ENCODE assay signal across 11 mouse cellular contexts in genomic region chr7:65513451-65514179, GRCm38 (mm10). TPM values are rescaled to one million over a fixed set of nuclear protein-coding genes. Genes with fewer than 3 reads are reported as not detected.
DNase-seq lines count a peak whose midpoint lies in the region; ATAC-seq lines count a peak whose summit lies in the region.
"Had no signal": no experiment of that assay in that cellular context is flagged by ENCODE, and none has a peak within 500 bp of the region (broad histone marks: within the 10 kb centered on the region; RNA-seq: fewer than 3 reads in every experiment).

No protein-coding gene starts in this region.

- no peak overlapping the region for H3K27ac ChIP-seq in midbrain, embryonic 11.5 days (ENCODE audit: low read depth, low read length)
- H3K27ac ChIP-seq in midbrain, embryonic 10.5 days (replicated peaks): no peak overlapping the region
- H3K27ac ChIP-seq in hindbrain, embryonic 14.5 days: no peak overlapping the region
- H3K27ac ChIP-seq in neural tube, embryonic 15.5 days (replicated peaks): 0 out of 2 replicates have a peak overlapping the region, but pooled peaks have one; percentile 1
- H3K27ac ChIP-seq: forebrain, embryonic 12.5 days had no signal

- H3K9ac ChIP-seq in midbrain, embryonic 11.5 days (ENCODE audit: low read length): no peak overlapping the region
- no peak overlapping the region for H3K9ac ChIP-seq in hindbrain, embryonic 14.5 days
- H3K9ac ChIP-seq in neural tube, embryonic 15.5 days (replicated peaks): no peak overlapping the region
- H3K9ac ChIP-seq: forebrain, embryonic 12.5 days had no signal

- ATAC-seq in midbrain, embryonic 11.5 days (ENCODE audit: low FRiP score): no peak
- ATAC-seq in hindbrain, embryonic 14.5 days (ENCODE audit: low FRiP score): peak; percentile 53; the same call in 1 of the 2 replicates
- ATAC-seq in neural tube, embryonic 15.5 days (ENCODE audit: low FRiP score): peak; percentile 59; the same call in 1 of the 2 replicates
- ATAC-seq: inflammation-experienced regulatory T-cells, adult 6 months; Patski had no signal

- no peaks in the 10 kb centered on the region for H3K27me3 ChIP-seq in midbrain, embryonic 11.5 days (ENCODE audit: control insufficient read depth, insufficient read depth, low read length)
- H3K27me3 ChIP-seq in midbrain, embryonic 10.5 days (ENCODE audit: low read depth, poor library complexity, severe bottlenecking): no peaks in the 10 kb centered on the region; the same call in 1 of the 2 replicates
- no peaks in the 10 kb centered on the region for H3K27me3 ChIP-seq in hindbrain, embryonic 14.5 days (ENCODE audit: control insufficient read depth, insufficient read depth, low read length)
- H3K27me3 ChIP-seq in neural tube, embryonic 15.5 days (replicated peaks): no peaks in the 10 kb centered on the region
- H3K27me3 ChIP-seq: Patski had no signal

- no peaks in the 10 kb centered on the region for H3K36me3 ChIP-seq in midbrain, embryonic 11.5 days (ENCODE audit: control insufficient read depth, insufficient read depth, low read length)
- H3K36me3 ChIP-seq in midbrain, embryonic 10.5 days: no peaks in the 10 kb centered on the region
- no peaks in the 10 kb centered on the region for H3K36me3 ChIP-seq in hindbrain, embryonic 14.5 days (replicated peaks; ENCODE audit: control insufficient read depth, insufficient read depth)
- 0 out of 2 replicates have a peak, but pooled peaks cover 3% of the 10 kb centered on the region for H3K36me3 ChIP-seq in neural tube, embryonic 15.5 days
- H3K36me3 ChIP-seq: forebrain, embryonic 12.5 days had no signal

- H3K4me2 ChIP-seq in midbrain, embryonic 11.5 days: no peak overlapping the region
- no peak overlapping the region for H3K4me2 ChIP-seq in hindbrain, embryonic 14.5 days (replicated peaks)
- H3K4me2 ChIP-seq in neural tube, embryonic 15.5 days: 0 out of 2 replicates have a peak overlapping the region, but pooled peaks have one; percentile 1
- H3K4me2 ChIP-seq: forebrain, embryonic 12.5 days had no signal

- H3K4me3 ChIP-seq in midbrain, embryonic 11.5 days (ENCODE audit: low read depth, low read length): no peak overlapping the region
- H3K4me3 ChIP-seq in midbrain, embryonic 10.5 days: no peak overlapping the region
- no peak overlapping the region for H3K4me3 ChIP-seq in hindbrain, embryonic 14.5 days (replicated peaks; ENCODE audit: low read length)
- H3K4me3 ChIP-seq in neural tube, embryonic 15.5 days (replicated peaks): no peak overlapping the region
- H3K4me3 ChIP-seq: forebrain, embryonic 12.5 days had no signal

- H3K4me1 ChIP-seq in midbrain, embryonic 11.5 days (ENCODE audit: control insufficient read depth, insufficient read depth, low read length): peaks cover 2% of the 10 kb centered on the region; the same call in 1 of the 2 replicates
- H3K4me1 ChIP-seq in midbrain, embryonic 10.5 days: peaks cover 9% of the 10 kb centered on the region
- H3K4me1 ChIP-seq in hindbrain, embryonic 14.5 days (replicated peaks; ENCODE audit: control insufficient read depth, insufficient read depth, low read length): peaks cover 7% of the 10 kb centered on the region
- peaks cover 26% of the 10 kb centered on the region for H3K4me1 ChIP-seq in neural tube, embryonic 15.5 days

- WGBS in midbrain, embryonic 11.5 days: 70% methylated on average over 10 of the region's 10 CpGs
- 67% methylated on average over 10 of the region's 10 CpGs for WGBS in midbrain, embryonic 10.5 days
- WGBS in hindbrain, embryonic 14.5 days: 41% methylated on average over 10 of the region's 10 CpGs
- 15% methylated on average over 10 of the region's 10 CpGs for WGBS in neural tube, embryonic 15.5 days

- H3K9me3 ChIP-seq in midbrain, embryonic 11.5 days (ENCODE audit: control insufficient read depth, low read length): no peaks in the 10 kb centered on the region
- no peaks in the 10 kb centered on the region for H3K9me3 ChIP-seq in midbrain, embryonic 10.5 days (replicated peaks)
- H3K9me3 ChIP-seq in hindbrain, embryonic 14.5 days (ENCODE audit: control insufficient read depth, low read length): no peaks in the 10 kb centered on the region
- no peaks in the 10 kb centered on the region for H3K9me3 ChIP-seq in neural tube, embryonic 15.5 days (replicated peaks)
- H3K9me3 ChIP-seq: forebrain, embryonic 12.5 days had no signal

- DNase-seq in embryo, embryonic 10 days (ENCODE audit: low spot score): peak; percentile 60
- DNase-seq in embryo, embryonic 9.5 days (ENCODE audit: extremely low spot score): no peak
- peak; percentile 69 for DNase-seq in midbrain, embryonic 11.5 days (ENCODE audit: low spot score, missing footprints)
- DNase-seq in midbrain, embryonic 10.5 days (ENCODE audit: low spot score): no peak
- DNase-seq in hindbrain, embryonic 14.5 days (ENCODE audit: low spot score): no peak
- no peak for DNase-seq in layer of hippocampus, postnatal 10 days (ENCODE audit: low spot score in 2 of 2)
- DNase-seq: lung, adult 18-20 months had no signal

RNA-seq across cellular contexts. Expression of gene Tjp1, which starts 14.0 kb away (rescaled TPM):
- polyA plus RNA-seq in midbrain, embryonic 11.5 days (2014; fragmentation: Nextera tagmentation; extraction: Ambion mirVana): 21.7 and 26.8 TPM in 2 replicates
- polyA plus RNA-seq in midbrain, embryonic 10.5 days (2016; fragmentation: Nextera tagmentation; extraction: Ambion mirVana): 21.7 and 25.0 TPM in 2 replicates
- 30.4 and 33.2 TPM in 2 replicates for polyA plus RNA-seq in hindbrain, embryonic 14.5 days (2014; fragmentation: Nextera tagmentation; extraction: Ambion mirVana)
- polyA plus RNA-seq in neural tube, embryonic 15.5 days (2015; fragmentation: Nextera tagmentation; extraction: Ambion mirVana): 26.3 and 29.7 TPM in 2 replicates
- 100 to 1,000 TPM; 113 to 118 TPM for total RNA-seq in layer of hippocampus, postnatal 10 days (2021)
- polyA plus RNA-seq: inflammation-experienced regulatory T-cells, adult 6 months had no signal

Comparison
In these comparisons a context has a peak if more than half of its experiments do, and no peak if none do; other contexts are left out.
1. DNase-seq: peak in embryo, embryonic 10 days (single experiment) and midbrain, embryonic 11.5 days (single experiment); none in embryo, embryonic 9.5 days (single experiment), midbrain, embryonic 10.5 days (single experiment), hindbrain, embryonic 14.5 days (single experiment) and layer of hippocampus, postnatal 10 days (0 of 2).